Comparison of ENCODE assay signal across 8 mouse cellular contexts in the genomic region with DNA sequence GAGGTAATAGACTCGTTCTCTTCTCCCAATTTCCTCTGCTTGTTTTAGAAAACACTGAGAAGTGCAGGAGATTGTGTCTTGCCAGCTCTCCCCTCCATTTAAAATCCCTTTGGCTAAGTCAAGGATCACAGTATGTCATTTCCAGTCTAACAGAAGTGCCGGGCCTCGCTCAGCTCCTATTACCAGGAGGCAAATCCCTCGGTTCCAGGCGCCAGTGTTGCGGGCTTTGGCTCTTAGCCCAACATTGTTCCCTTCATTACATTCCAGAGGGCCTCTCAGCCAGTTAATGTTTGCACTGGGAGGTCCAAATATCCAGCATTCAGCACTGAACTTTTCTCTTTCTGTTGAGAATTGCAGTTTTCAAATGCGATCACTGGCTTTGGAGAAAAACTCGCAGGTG.
DNase-seq lines count a peak whose midpoint lies in the region; ATAC-seq and TF ChIP-seq lines count a peak whose summit lies in the region.

No protein-coding gene starts in this region.

- no peak for ATAC-seq in hindbrain, postnatal 0 days
- ATAC-seq in limb, embryonic 11.5 days (ENCODE audit: insufficient number of reproducible peaks, low FRiP score, low TSS enrichment, low read depth), result peak; percentile 75
- no peak for ATAC-seq in neural tube, embryonic 11.5 days (ENCODE audit: insufficient read depth, low FRiP score, low TSS enrichment)
- no peak for ATAC-seq in inflammation-experienced regulatory T-cells, adult 6 months

- H3K36me3 ChIP-seq in hindbrain, postnatal 0 days (ENCODE audit: insufficient read depth, low read length), result no peaks in the 10 kb centered on the region
- no peaks in the 10 kb centered on the region for H3K36me3 ChIP-seq in limb, embryonic 11.5 days (ENCODE audit: control insufficient read depth, insufficient read depth, low read length)
- H3K36me3 ChIP-seq in neural tube, embryonic 11.5 days (ENCODE audit: control insufficient read depth, insufficient read depth, low read length), result no peaks in the 10 kb centered on the region

- WGBS in hindbrain, postnatal 0 days, result 8% methylated on average over 8 of the region's 8 CpGs
- 16% methylated on average over 8 of the region's 8 CpGs for WGBS in limb, embryonic 11.5 days
- WGBS in neural tube, embryonic 11.5 days, result 15% methylated on average over 8 of the region's 8 CpGs

- TF ChIP-seq CTCF in hindbrain, postnatal 0 days (IDR thresholded peaks at IDR 0.05; ENCODE audit: low read depth), result no peak

- H3K9ac ChIP-seq in hindbrain, postnatal 0 days (replicated peaks; ENCODE audit: low read length), result no peak overlapping the region
- no peak overlapping the region for H3K9ac ChIP-seq in limb, embryonic 11.5 days (ENCODE audit: low read length)
- H3K9ac ChIP-seq in neural tube, embryonic 11.5 days (ENCODE audit: low read length), result no peak overlapping the region

- peak overlapping the region; percentile 20; the same call in 1 of the 2 replicates for H3K27ac ChIP-seq in hindbrain, postnatal 0 days
- peak overlapping the region; percentile 93 for H3K27ac ChIP-seq in limb, embryonic 11.5 days (replicated peaks; ENCODE audit: low read depth, low read length)
- peak overlapping the region; percentile 41; the same call in 1 of the 2 replicates for H3K27ac ChIP-seq in neural tube, embryonic 11.5 days (ENCODE audit: low read depth, low read length)

- DNase-seq in 3T3-L1 (ENCODE audit: low read depth, low spot score), result peak; percentile 1
- DNase-seq in brain, adult 2 months (ENCODE audit: low read depth, low spot score), result peak; percentile 61
- DNase-seq in gastrocnemius, postnatal 25 days, result peak; percentile 26
- peak; percentile 58 for DNase-seq in hindbrain, postnatal 0 days (ENCODE audit: low spot score)
- DNase-seq in limb, embryonic 11.5 days (ENCODE audit: low spot score), result peak; percentile 84
- peak; percentile 68 for DNase-seq in neural tube, embryonic 11.5 days (ENCODE audit: low spot score)
- no peak for DNase-seq in thymus, postnatal 25 days

- no peak overlapping the region for H3K4me3 ChIP-seq in hindbrain, postnatal 0 days (ENCODE audit: low read length)
- H3K4me3 ChIP-seq in limb, embryonic 11.5 days (ENCODE audit: low read depth, low read length), result no peak overlapping the region
- no peak overlapping the region for H3K4me3 ChIP-seq in neural tube, embryonic 11.5 days (ENCODE audit: low read depth, low read length)

- H3K9me3 ChIP-seq in hindbrain, postnatal 0 days (ENCODE audit: low read length), result no peaks in the 10 kb centered on the region
- no peaks in the 10 kb centered on the region for H3K9me3 ChIP-seq in limb, embryonic 11.5 days (ENCODE audit: control insufficient read depth, low read length)
- no peaks in the 10 kb centered on the region for H3K9me3 ChIP-seq in neural tube, embryonic 11.5 days (ENCODE audit: control insufficient read depth, low read length)

- 0 out of 2 replicates have a peak overlapping the region, but pooled peaks have one; percentile 25 for H3K4me2 ChIP-seq in hindbrain, postnatal 0 days (ENCODE audit: low read depth, low read length)
- no peak overlapping the region for H3K4me2 ChIP-seq in limb, embryonic 11.5 days (ENCODE audit: low read depth, severe bottlenecking)
- H3K4me2 ChIP-seq in neural tube, embryonic 11.5 days (ENCODE audit: low read depth), result no peak overlapping the region

- peaks cover 6% of the 10 kb centered on the region; the same call in 1 of the 2 replicates for H3K4me1 ChIP-seq in hindbrain, postnatal 0 days (ENCODE audit: insufficient read depth, low read length)
- H3K4me1 ChIP-seq in limb, embryonic 11.5 days (ENCODE audit: control insufficient read depth, insufficient read depth, low read length), result peaks cover 34% of the 10 kb centered on the region
- H3K4me1 ChIP-seq in neural tube, embryonic 11.5 days (ENCODE audit: control insufficient read depth, insufficient read depth, low read length), result 0 out of 2 replicates have a peak, but pooled peaks cover 4% of the 10 kb centered on the region

- no peaks in the 10 kb centered on the region for H3K27me3 ChIP-seq in hindbrain, postnatal 0 days (ENCODE audit: insufficient read depth, low read length)
- H3K27me3 ChIP-seq in limb, embryonic 11.5 days (ENCODE audit: control insufficient read depth, insufficient read depth, low read length), result no peaks in the 10 kb centered on the region
- no peaks in the 10 kb centered on the region for H3K27me3 ChIP-seq in neural tube, embryonic 11.5 days (ENCODE audit: control insufficient read depth, insufficient read depth, low read length)

Comparison
In these comparisons a context has a peak if more than half of its experiments do, and no peak if none do; other contexts are left out.
1. H3K27ac ChIP-seq: peak in every context shown above with its lines; median percentile 93 in limb, embryonic 11.5 days; 41 in neural tube, embryonic 11.5 days; 20 in hindbrain, postnatal 0 days.